Mouse (Mus musculus): Measurements from ENCODE around the gene Tmem108. TPM values are rescaled to one million over a fixed set of nuclear protein-coding genes. Genes with fewer than 3 reads are reported as not detected.

Gene Tmem108
- polyA plus RNA-seq, 1 experiment from 2014 or later: 25.9 TPM

GRCm38 (mm10) chr9:103653995-103654587, 107.5 kb downstream of the Tmem108 start:
- H3K9ac ChIP-seq (replicated peaks): no peak overlapping the region
- H3K4me1 ChIP-seq: peaks cover 64% of the 10 kb centered on the region
- peak overlapping the region; percentile 5; the same call in 1 of the 2 replicates for H3K4me2 ChIP-seq
- ATAC-seq (ENCODE audit: low FRiP score): peak; percentile 29; the same call in 1 of the 2 replicates
- 6% methylated on average over 10 of the region's 10 CpGs for WGBS
- no peaks in the 10 kb centered on the region for H3K27me3 ChIP-seq (replicated peaks)
- no peak overlapping the region for H3K4me3 ChIP-seq (replicated peaks)
- no peaks in the 10 kb centered on the region for H3K9me3 ChIP-seq (replicated peaks)
- peak overlapping the region; percentile 58 for H3K27ac ChIP-seq (replicated peaks)
- no peaks in the 10 kb centered on the region for H3K36me3 ChIP-seq

GRCm38 (mm10) chr9:103652127-103652882, 109.3 kb downstream of the Tmem108 start:
- Histone ChIP-seq H3K4me2 (no peak overlapping the region), H3K27me3 (replicated peaks) (no peaks in the 10 kb centered on the region), H3K36me3 (no peaks in the 10 kb centered on the region), H3K9me3 (replicated peaks) (no peaks in the 10 kb centered on the region), H3K4me1 (peaks cover 53% of the 10 kb centered on the region), H3K4me3 (replicated peaks) (no peak overlapping the region), H3K9ac (replicated peaks) (no peak overlapping the region), H3K27ac (replicated peaks) (no peak overlapping the region)
- ATAC-seq (ENCODE audit: low FRiP score): no peak
- WGBS: 41% methylated on average over 8 of the region's 8 CpGs

- Histone ChIP-seq H3K9me3 (replicated peaks) (no peaks in the 10 kb centered on the region), H3K9ac (replicated peaks) (no peak overlapping the region), H3K27ac (replicated peaks) (no peak overlapping the region), H3K4me2 (no peak overlapping the region), H3K4me1 (peaks cover 12% of the 10 kb centered on the region), H3K36me3 (no peaks in the 10 kb centered on the region), H3K27me3 (replicated peaks) (no peaks in the 10 kb centered on the region), H3K4me3 (replicated peaks) (no peak overlapping the region)
- WGBS: 76% methylated on average over 2 of the region's 2 CpGs
- ATAC-seq (ENCODE audit: low FRiP score): no peak
These were observed 115.0 kb downstream of the Tmem108 start for GRCm38 (mm10) chr9:103646605-103647004.

- Histone ChIP-seq H3K9me3 (replicated peaks) (no peaks in the 10 kb centered on the region), H3K9ac (replicated peaks) (no peak overlapping the region), H3K36me3 (no peaks in the 10 kb centered on the region), H3K4me1 (peaks cover 18% of the 10 kb centered on the region), H3K4me2 (no peak overlapping the region), H3K27me3 (replicated peaks) (no peaks in the 10 kb centered on the region), H3K4me3 (replicated peaks) (no peak overlapping the region), H3K27ac (replicated peaks) (no peak overlapping the region)
- WGBS: 93% methylated on average over 7 of the region's 7 CpGs
- no peak for ATAC-seq (ENCODE audit: low FRiP score)
These were observed 115.9 kb downstream of the Tmem108 start for GRCm38 (mm10) chr9:103645724-103646123.

GRCm38 (mm10) chr9:103642300-103642699, 119.3 kb downstream of the Tmem108 start:
- H3K4me2 ChIP-seq: no peak overlapping the region
- H3K4me1 ChIP-seq: peaks cover 19% of the 10 kb centered on the region
- H3K27ac ChIP-seq (replicated peaks): no peak overlapping the region
- no peak for ATAC-seq (ENCODE audit: low FRiP score)
- WGBS: 60% methylated on average over 10 of the region's 10 CpGs
- no peaks in the 10 kb centered on the region for H3K27me3 ChIP-seq (replicated peaks)
- H3K4me3 ChIP-seq (replicated peaks): no peak overlapping the region
- H3K36me3 ChIP-seq: no peaks in the 10 kb centered on the region
- H3K9ac ChIP-seq (replicated peaks): no peak overlapping the region
- no peaks in the 10 kb centered on the region for H3K9me3 ChIP-seq (replicated peaks)

- ATAC-seq (ENCODE audit: low FRiP score): no peak; the same call in 1 of the 2 replicates
- 97% methylated on average over 4 of the region's 4 CpGs for WGBS
- no peaks in the 10 kb centered on the region for H3K36me3 ChIP-seq
- H3K27me3 ChIP-seq (replicated peaks): no peaks in the 10 kb centered on the region
- no peak overlapping the region for H3K27ac ChIP-seq (replicated peaks)
- no peaks in the 10 kb centered on the region for H3K9me3 ChIP-seq (replicated peaks)
- no peak overlapping the region for H3K4me3 ChIP-seq (replicated peaks)
- peaks cover 16% of the 10 kb centered on the region for H3K4me1 ChIP-seq
- H3K9ac ChIP-seq (replicated peaks): no peak overlapping the region
- no peak overlapping the region for H3K4me2 ChIP-seq
These were observed 120.3 kb downstream of the Tmem108 start for GRCm38 (mm10) chr9:103641340-103641739.

GRCm38 (mm10) chr9:103639413-103639812, 122.2 kb downstream of the Tmem108 start:
- Histone ChIP-seq H3K9ac (replicated peaks) (no peak overlapping the region), H3K27ac (replicated peaks) (no peak overlapping the region), H3K9me3 (replicated peaks) (no peaks in the 10 kb centered on the region), H3K4me2 (no peak overlapping the region), H3K36me3 (no peaks in the 10 kb centered on the region), H3K4me3 (replicated peaks) (no peak overlapping the region), H3K27me3 (replicated peaks) (no peaks in the 10 kb centered on the region), H3K4me1 (peaks cover 15% of the 10 kb centered on the region; the same call in 1 of the 2 replicates)
- ATAC-seq (ENCODE audit: low FRiP score): no peak
- 50% methylated on average over 1 of the region's 1 CpGs for WGBS

GRCm38 (mm10) chr9:103637451-103637850, 124.2 kb downstream of the Tmem108 start:
- H3K36me3 ChIP-seq: no peaks in the 10 kb centered on the region
- H3K27ac ChIP-seq (replicated peaks): no peak overlapping the region
- no peaks in the 10 kb centered on the region for H3K9me3 ChIP-seq (replicated peaks)
- H3K9ac ChIP-seq (replicated peaks): no peak overlapping the region
- H3K27me3 ChIP-seq (replicated peaks): no peaks in the 10 kb centered on the region
- WGBS: 70% methylated on average over 3 of the region's 3 CpGs
- peaks cover 9% of the 10 kb centered on the region; the same call in 1 of the 2 replicates for H3K4me1 ChIP-seq
- no peak overlapping the region for H3K4me2 ChIP-seq
- ATAC-seq (ENCODE audit: low FRiP score): no peak
- H3K4me3 ChIP-seq (replicated peaks): no peak overlapping the region

- 45% methylated on average over 3 of the region's 3 CpGs for WGBS
- no peak for ATAC-seq (ENCODE audit: low FRiP score)
- H3K9ac ChIP-seq (replicated peaks): no peak overlapping the region
- no peak overlapping the region for H3K4me3 ChIP-seq (replicated peaks)
- no peaks in the 10 kb centered on the region for H3K9me3 ChIP-seq (replicated peaks)
- peaks cover 7% of the 10 kb centered on the region; the same call in 1 of the 2 replicates for H3K4me1 ChIP-seq
- H3K36me3 ChIP-seq: no peaks in the 10 kb centered on the region
- H3K4me2 ChIP-seq: no peak overlapping the region
- no peak overlapping the region for H3K27ac ChIP-seq (replicated peaks)
- no peaks in the 10 kb centered on the region for H3K27me3 ChIP-seq (replicated peaks)
These were observed 124.8 kb downstream of the Tmem108 start for GRCm38 (mm10) chr9:103636847-103637246.

- ATAC-seq (ENCODE audit: low FRiP score): no peak
These were observed 132.7 kb downstream of the Tmem108 start for GRCm38 (mm10) chr9:103628861-103629469.

GRCm38 (mm10) chr9:103627404-103627900, 134.2 kb downstream of the Tmem108 start:
- peaks cover 24% of the 10 kb centered on the region for H3K4me1 ChIP-seq
- no peak for ATAC-seq (ENCODE audit: low FRiP score)
- WGBS: 90% methylated on average over 8 of the region's 8 CpGs

More at GRCm38 (mm10) chr9:103628861-103629469, 132.7 kb downstream of the Tmem108 start:
- Histone ChIP-seq H3K27me3 (replicated peaks) (no peaks in the 10 kb centered on the region; the same call in 1 of the 2 replicates), H3K9me3 (replicated peaks) (no peaks in the 10 kb centered on the region), H3K4me1 (peaks cover 20% of the 10 kb centered on the region), H3K4me3 (replicated peaks) (no peak overlapping the region), H3K36me3 (no peaks in the 10 kb centered on the region), H3K4me2 (no peak overlapping the region), H3K9ac (replicated peaks) (no peak overlapping the region), H3K27ac (replicated peaks) (no peak overlapping the region; the same call in 1 of the 2 replicates)
- WGBS: 12% methylated on average over 9 of the region's 9 CpGs

More at GRCm38 (mm10) chr9:103627404-103627900, 134.2 kb downstream of the Tmem108 start:
- H3K9me3 ChIP-seq (replicated peaks): no peaks in the 10 kb centered on the region
- no peak overlapping the region for H3K4me2 ChIP-seq
- H3K27ac ChIP-seq (replicated peaks): no peak overlapping the region
- H3K4me3 ChIP-seq (replicated peaks): no peak overlapping the region
- H3K27me3 ChIP-seq (replicated peaks): no peaks in the 10 kb centered on the region; the same call in 1 of the 2 replicates
- H3K9ac ChIP-seq (replicated peaks): no peak overlapping the region
- no peaks in the 10 kb centered on the region for H3K36me3 ChIP-seq
